Mouse (Mus musculus): ENCODE measurements around the gene Ephb2. TPM values are rescaled to one million over a fixed set of nuclear protein-coding genes. Genes with fewer than 3 reads are reported as not detected.

Ephb2 gene
- polyA plus RNA-seq, 1 experiment = 15.1 TPM

GRCm38 (mm10) chr4:136751355-136752020 is 84.3 kb downstream of the Ephb2 start:
- Histone ChIP-seq H3K4me3 (ENCODE audit: low read depth, low read length) (no peak overlapping the region), H3K27ac (ENCODE audit: insufficient read depth, low read length) (no peak overlapping the region), H3K4me1 (ENCODE audit: control insufficient read depth, insufficient read depth, low read length) (peaks cover 7% of the 10 kb centered on the region), H3K9ac (ENCODE audit: low read depth, poor library complexity, severe bottlenecking) (no peak overlapping the region), H3K9me3 (replicated peaks; ENCODE audit: control insufficient read depth, insufficient read depth, low read length, poor library complexity, severe bottlenecking) (no peaks in the 10 kb centered on the region), H3K36me3 (ENCODE audit: control insufficient read depth, insufficient read depth, low read length, poor library complexity, severe bottlenecking) (no peaks in the 10 kb centered on the region), H3K27me3 (ENCODE audit: control insufficient read depth, insufficient read depth, low read length, poor library complexity, severe bottlenecking) (no peaks in the 10 kb centered on the region)
- TF ChIP-seq POLR2A (IDR thresholded peaks at IDR 0.05; ENCODE audit: insufficient read depth, low read length) (no peak), CTCF (IDR thresholded peaks at IDR 0.05; ENCODE audit: low read depth, low read length) (no peak), EP300 (IDR thresholded peaks at IDR 0.05; ENCODE audit: insufficient read depth, low read depth, low read length) (0 out of 2 replicates have a peak, but pooled peaks have one; percentile 13)

GRCm38 (mm10) chr4:136750578-136751338 is 85.0 kb downstream of the Ephb2 start:
- TF ChIP-seq EP300 (IDR thresholded peaks at IDR 0.05; ENCODE audit: insufficient read depth, low read depth, low read length) = peak; percentile 93; the same call in 1 of the 2 replicates
- no peak for TF ChIP-seq CTCF (IDR thresholded peaks at IDR 0.05; ENCODE audit: low read depth, low read length)
- TF ChIP-seq POLR2A (IDR thresholded peaks at IDR 0.05; ENCODE audit: insufficient read depth, low read length) = no peak
- Histone ChIP-seq H3K9ac (ENCODE audit: low read depth, poor library complexity, severe bottlenecking) (no peak overlapping the region), H3K27ac (ENCODE audit: insufficient read depth, low read length) (peak overlapping the region; percentile 43; the same call in 1 of the 2 replicates), H3K4me3 (ENCODE audit: low read depth, low read length) (peak overlapping the region; percentile 9), H3K36me3 (ENCODE audit: control insufficient read depth, insufficient read depth, low read length, poor library complexity, severe bottlenecking) (no peaks in the 10 kb centered on the region), H3K27me3 (ENCODE audit: control insufficient read depth, insufficient read depth, low read length, poor library complexity, severe bottlenecking) (no peaks in the 10 kb centered on the region), H3K4me1 (ENCODE audit: control insufficient read depth, insufficient read depth, low read length) (peaks cover 7% of the 10 kb centered on the region), H3K9me3 (replicated peaks; ENCODE audit: control insufficient read depth, insufficient read depth, low read length, poor library complexity, severe bottlenecking) (no peaks in the 10 kb centered on the region)

GRCm38 (mm10) chr4:136749851-136750577 is 85.8 kb downstream of the Ephb2 start:
- Histone ChIP-seq H3K27ac (ENCODE audit: insufficient read depth, low read length) (peak overlapping the region; percentile 26; the same call in 1 of the 2 replicates), H3K9ac (ENCODE audit: low read depth, poor library complexity, severe bottlenecking) (0 out of 2 replicates have a peak overlapping the region, but pooled peaks have one; percentile 20), H3K36me3 (ENCODE audit: control insufficient read depth, insufficient read depth, low read length, poor library complexity, severe bottlenecking) (no peaks in the 10 kb centered on the region), H3K27me3 (ENCODE audit: control insufficient read depth, insufficient read depth, low read length, poor library complexity, severe bottlenecking) (no peaks in the 10 kb centered on the region), H3K4me3 (ENCODE audit: low read depth, low read length) (peak overlapping the region; percentile 6), H3K4me1 (ENCODE audit: control insufficient read depth, insufficient read depth, low read length) (peaks cover 7% of the 10 kb centered on the region), H3K9me3 (replicated peaks; ENCODE audit: control insufficient read depth, insufficient read depth, low read length, poor library complexity, severe bottlenecking) (no peaks in the 10 kb centered on the region)
- TF ChIP-seq POLR2A (IDR thresholded peaks at IDR 0.05; ENCODE audit: insufficient read depth, low read length) (no peak), EP300 (IDR thresholded peaks at IDR 0.05; ENCODE audit: insufficient read depth, low read depth, low read length) (peak; percentile 21; the same call in 1 of the 2 replicates)

- TF ChIP-seq EP300 (IDR thresholded peaks at IDR 0.05; ENCODE audit: insufficient read depth, low read depth, low read length) (no peak), CTCF (IDR thresholded peaks at IDR 0.05; ENCODE audit: low read depth, low read length) (no peak), POLR2A (IDR thresholded peaks at IDR 0.05; ENCODE audit: insufficient read depth, low read length) (no peak)
- H3K9ac ChIP-seq (ENCODE audit: low read depth, poor library complexity, severe bottlenecking) = 0 out of 2 replicates have a peak overlapping the region, but pooled peaks have one; percentile 20
- H3K4me1 ChIP-seq (ENCODE audit: control insufficient read depth, insufficient read depth, low read length) = peaks cover 7% of the 10 kb centered on the region
Observed at GRCm38 (mm10) chr4:136749431-136749830, 86.4 kb downstream of the Ephb2 start.

GRCm38 (mm10) chr4:136748842-136749392 is 86.9 kb downstream of the Ephb2 start:
- H3K4me3 ChIP-seq (ENCODE audit: low read depth, low read length) = no peak overlapping the region
- H3K9ac ChIP-seq (ENCODE audit: low read depth, poor library complexity, severe bottlenecking) = no peak overlapping the region
- TF ChIP-seq CTCF (IDR thresholded peaks at IDR 0.05; ENCODE audit: low read depth, low read length) (no peak), POLR2A (IDR thresholded peaks at IDR 0.05; ENCODE audit: insufficient read depth, low read length) (no peak), EP300 (IDR thresholded peaks at IDR 0.05; ENCODE audit: insufficient read depth, low read depth, low read length) (peak; percentile 60; the same call in 1 of the 2 replicates)
- H3K9me3 ChIP-seq (replicated peaks; ENCODE audit: control insufficient read depth, insufficient read depth, low read length, poor library complexity, severe bottlenecking) = no peaks in the 10 kb centered on the region
- H3K4me1 ChIP-seq (ENCODE audit: control insufficient read depth, insufficient read depth, low read length) = peaks cover 7% of the 10 kb centered on the region
- H3K27me3 ChIP-seq (ENCODE audit: control insufficient read depth, insufficient read depth, low read length, poor library complexity, severe bottlenecking) = no peaks in the 10 kb centered on the region
- 0 out of 2 replicates have a peak overlapping the region, but pooled peaks have one; percentile 2 for H3K27ac ChIP-seq (ENCODE audit: insufficient read depth, low read length)
- no peaks in the 10 kb centered on the region for H3K36me3 ChIP-seq (ENCODE audit: control insufficient read depth, insufficient read depth, low read length, poor library complexity, severe bottlenecking)

More at GRCm38 (mm10) chr4:136749431-136749830, 86.4 kb downstream of the Ephb2 start:
- H3K36me3 ChIP-seq (ENCODE audit: control insufficient read depth, insufficient read depth, low read length, poor library complexity, severe bottlenecking) = no peaks in the 10 kb centered on the region
- H3K4me3 ChIP-seq (ENCODE audit: low read depth, low read length) = no peak overlapping the region
- no peaks in the 10 kb centered on the region for H3K9me3 ChIP-seq (replicated peaks; ENCODE audit: control insufficient read depth, insufficient read depth, low read length, poor library complexity, severe bottlenecking)
- no peak overlapping the region for H3K27ac ChIP-seq (ENCODE audit: insufficient read depth, low read length)
- no peaks in the 10 kb centered on the region for H3K27me3 ChIP-seq (ENCODE audit: control insufficient read depth, insufficient read depth, low read length, poor library complexity, severe bottlenecking)
